7 mouse cellular contexts compared by ENCODE assay signal in genomic region chr2:69613237-69613636, GRCm38 (mm10). TPM values are rescaled to one million over a fixed set of nuclear protein-coding genes. Genes with fewer than 3 reads are reported as not detected.
A peak's percentile ranks its signal among the peaks of the same experiment; 100 is the strongest.
DNase-seq lines count a peak whose midpoint lies in the region; ATAC-seq lines count a peak whose summit lies in the region.

No protein-coding gene starts in this region.

- no peaks in the 10 kb centered on the region for H3K4me1 ChIP-seq in intestine, embryonic 15.5 days (replicated peaks)
- peaks cover 4% of the 10 kb centered on the region; the same call in 1 of the 2 replicates for H3K4me1 ChIP-seq in heart, embryonic 11.5 days (ENCODE audit: control insufficient read depth, insufficient read depth, low read length)

- H3K4me2 ChIP-seq in intestine, embryonic 15.5 days (replicated peaks): no peak overlapping the region
- no peak overlapping the region for H3K4me2 ChIP-seq in heart, embryonic 11.5 days

- peak overlapping the region; percentile 68; the same call in 1 of the 2 replicates for H3K27ac ChIP-seq in intestine, embryonic 15.5 days
- no peak overlapping the region for H3K27ac ChIP-seq in heart, embryonic 11.5 days (ENCODE audit: low read depth, low read length)

- ATAC-seq in intestine, embryonic 15.5 days: peak; percentile 32; the same call in 1 of the 2 replicates
- no peak for ATAC-seq in heart, embryonic 11.5 days (replicated peaks; ENCODE audit: insufficient number of reproducible peaks, low FRiP score, low TSS enrichment)

- H3K36me3 ChIP-seq in intestine, embryonic 15.5 days: no peaks in the 10 kb centered on the region
- no peaks in the 10 kb centered on the region for H3K36me3 ChIP-seq in heart, embryonic 11.5 days (ENCODE audit: control insufficient read depth, insufficient read depth, low read length)

- H3K9ac ChIP-seq in intestine, embryonic 15.5 days: no peak overlapping the region
- no peak overlapping the region for H3K9ac ChIP-seq in heart, embryonic 11.5 days (ENCODE audit: low read depth, low read length)

- H3K9me3 ChIP-seq in intestine, embryonic 15.5 days: no peaks in the 10 kb centered on the region
- H3K9me3 ChIP-seq in heart, embryonic 11.5 days (replicated peaks; ENCODE audit: control insufficient read depth, low read length): no peaks in the 10 kb centered on the region

- 61% methylated on average over 4 of the region's 4 CpGs for WGBS in intestine, embryonic 15.5 days
- 55% methylated on average over 4 of the region's 4 CpGs for WGBS in heart, embryonic 11.5 days (ENCODE audit: insufficient replicate concordance)

- H3K4me3 ChIP-seq in intestine, embryonic 15.5 days (replicated peaks): no peak overlapping the region
- H3K4me3 ChIP-seq in heart, embryonic 11.5 days (ENCODE audit: low read depth, low read length): no peak overlapping the region

- H3K27me3 ChIP-seq in intestine, embryonic 15.5 days (replicated peaks): no peaks in the 10 kb centered on the region
- H3K27me3 ChIP-seq in heart, embryonic 11.5 days (ENCODE audit: control insufficient read depth, insufficient read depth, low read length): no peaks in the 10 kb centered on the region

- peak; percentile 25 for DNase-seq in lung, postnatal 10 days
- DNase-seq in lung, postnatal 14 days: no peak
- DNase-seq in adipocyte (ENCODE audit: low spot score): peak; percentile 58
- DNase-seq in retina, postnatal 7 days (ENCODE audit: low read depth, low spot score): peak; percentile 4
- DNase-seq in heart, postnatal 4 days: no peak

RNA-seq across cellular contexts. Expression of gene Lrp2, which starts 27.4 kb away (rescaled TPM):
- polyA plus RNA-seq in intestine, embryonic 15.5 days (2015; fragmentation: Nextera tagmentation; extraction: Ambion mirVana): 2.1 and 2.3 TPM in 2 replicates
- 0.65 and 1.0 TPM in 2 replicates for polyA plus RNA-seq in heart, embryonic 11.5 days (2014; fragmentation: Nextera tagmentation; extraction: Ambion mirVana)
- total RNA-seq in heart, postnatal 4 days (2021): 1 to 10 TPM; 1.2 TPM

RNA-seq across cellular contexts. Expression of gene Bbs5, which starts 33.7 kb away (rescaled TPM):
- 10.4 and 15.8 TPM in 2 replicates for polyA plus RNA-seq in intestine, embryonic 15.5 days (2015; fragmentation: Nextera tagmentation; extraction: Ambion mirVana)
- 11.1 and 12.4 TPM in 2 replicates for polyA plus RNA-seq in heart, embryonic 11.5 days (2014; fragmentation: Nextera tagmentation; extraction: Ambion mirVana)
- total RNA-seq in heart, postnatal 4 days (2021): 1 to 10 TPM; 4.2 to 5.6 TPM

RNA-seq across cellular contexts. Expression of gene Klhl41, which starts 56.7 kb away (rescaled TPM):
- 0.09 and 0.34 TPM in 2 replicates for polyA plus RNA-seq in intestine, embryonic 15.5 days (2015; fragmentation: Nextera tagmentation; extraction: Ambion mirVana)
- polyA plus RNA-seq in heart, embryonic 11.5 days (2014; fragmentation: Nextera tagmentation; extraction: Ambion mirVana): 14.6 and 16.4 TPM in 2 replicates
- total RNA-seq in heart, postnatal 4 days (2021): 10 to 100 TPM; 86.3 to 87.5 TPM

Comparison
In these comparisons a context has a peak if more than half of its experiments do, and no peak if none do; other contexts are left out.
1. DNase-seq: peak in lung, postnatal 10 days (single experiment), adipocyte (single experiment) and retina, postnatal 7 days (single experiment); none in lung, postnatal 14 days (single experiment) and heart, postnatal 4 days (single experiment).
2. RNA of gene Klhl41, which starts 56.7 kb away (polyA plus RNA-seq): 14.6 to 16.4 TPM in heart, embryonic 11.5 days; 0.09 to 0.34 TPM in intestine, embryonic 15.5 days; every median in the first group is over 10 times any median in the second.